Comparison of ENCODE assay signal across 16 mouse cellular contexts in the genomic region with DNA sequence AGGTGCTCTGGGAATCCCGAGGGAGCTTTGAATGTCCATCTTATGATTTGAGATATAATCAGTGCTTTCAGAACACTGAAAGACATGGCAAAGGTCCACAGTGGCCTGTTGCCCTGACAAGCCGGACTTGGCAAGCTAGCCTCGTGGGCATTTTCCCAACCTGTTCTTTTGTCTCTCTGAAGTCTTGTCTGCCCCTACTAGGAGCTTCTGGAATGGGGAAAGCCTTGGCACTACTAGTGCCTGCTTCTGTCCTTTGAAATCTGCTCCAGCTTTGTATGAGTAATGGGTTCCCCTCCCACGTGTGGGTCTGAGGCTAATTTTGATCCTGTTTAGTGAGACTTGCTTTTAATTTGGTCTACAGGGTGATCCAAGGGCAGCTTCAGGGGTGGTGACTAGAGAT.
DNase-seq lines count a peak whose midpoint lies in the region; ATAC-seq lines count a peak whose summit lies in the region.
"Had no signal": no experiment of that assay in that cellular context is flagged by ENCODE, and none has a peak within 500 bp of the region (broad histone marks: within the 10 kb centered on the region; RNA-seq: fewer than 3 reads in every experiment).

No protein-coding gene starts in this region.

- no peak; the same call in 1 of the 2 replicates for ATAC-seq in forebrain, embryonic 14.5 days
- no peak for ATAC-seq in forebrain, embryonic 12.5 days (ENCODE audit: low FRiP score)
- no peak for ATAC-seq in activated CD4-positive, CD25-positive, alpha-beta regulatory T cell, adult 4 months
- ATAC-seq: liver, embryonic 12.5 days; midbrain, embryonic 13.5 days had no signal

- no peak overlapping the region for H3K4me3 ChIP-seq in forebrain, embryonic 14.5 days (ENCODE audit: low read depth, low read length)
- no peak overlapping the region for H3K4me3 ChIP-seq in forebrain, embryonic 12.5 days (replicated peaks)
- no peak overlapping the region for H3K4me3 ChIP-seq in heart, embryonic 10.5 days
- H3K4me3 ChIP-seq: liver, embryonic 12.5 days; midbrain, embryonic 13.5 days; neural tube, embryonic 13.5 days had no signal

- no peaks in the 10 kb centered on the region for H3K27me3 ChIP-seq in forebrain, embryonic 14.5 days (replicated peaks; ENCODE audit: control insufficient read depth, insufficient read depth, low read length)
- no peaks in the 10 kb centered on the region for H3K27me3 ChIP-seq in forebrain, embryonic 12.5 days
- no peaks in the 10 kb centered on the region for H3K27me3 ChIP-seq in heart, embryonic 10.5 days (ENCODE audit: insufficient read depth, poor library complexity, severe bottlenecking)
- H3K27me3 ChIP-seq: liver, embryonic 12.5 days; midbrain, embryonic 13.5 days; neural tube, embryonic 13.5 days had no signal

- no peaks in the 10 kb centered on the region for H3K36me3 ChIP-seq in forebrain, embryonic 14.5 days (ENCODE audit: control insufficient read depth, insufficient read depth, low read length)
- no peaks in the 10 kb centered on the region for H3K36me3 ChIP-seq in forebrain, embryonic 12.5 days (replicated peaks)
- no peaks in the 10 kb centered on the region for H3K36me3 ChIP-seq in heart, embryonic 10.5 days
- H3K36me3 ChIP-seq: liver, embryonic 12.5 days; midbrain, embryonic 13.5 days; neural tube, embryonic 13.5 days had no signal

- H3K4me2 ChIP-seq in forebrain, embryonic 14.5 days (ENCODE audit: low read length): no peak overlapping the region
- H3K4me2 ChIP-seq in forebrain, embryonic 12.5 days: no peak overlapping the region
- H3K4me2 ChIP-seq: liver, embryonic 12.5 days; midbrain, embryonic 13.5 days; neural tube, embryonic 13.5 days had no signal

- 61% methylated on average over 4 of the region's 4 CpGs for WGBS in forebrain, embryonic 14.5 days
- WGBS in forebrain, embryonic 12.5 days: 79% methylated on average over 4 of the region's 4 CpGs
- WGBS in heart, embryonic 10.5 days: 75% methylated on average over 4 of the region's 4 CpGs

- no peak overlapping the region for H3K27ac ChIP-seq in forebrain, embryonic 14.5 days (ENCODE audit: low read depth, low read length)
- no peak overlapping the region for H3K27ac ChIP-seq in forebrain, embryonic 12.5 days
- H3K27ac ChIP-seq in heart, embryonic 10.5 days: no peak overlapping the region
- H3K27ac ChIP-seq: liver, embryonic 12.5 days; midbrain, embryonic 13.5 days; neural tube, embryonic 13.5 days had no signal

- peaks cover 3% of the 10 kb centered on the region; the same call in 1 of the 2 replicates for H3K4me1 ChIP-seq in forebrain, embryonic 14.5 days (ENCODE audit: control insufficient read depth, insufficient read depth, low read length)
- peaks cover 2% of the 10 kb centered on the region; the same call in 1 of the 2 replicates for H3K4me1 ChIP-seq in forebrain, embryonic 12.5 days
- H3K4me1 ChIP-seq in heart, embryonic 10.5 days: no peaks in the 10 kb centered on the region
- H3K4me1 ChIP-seq: liver, embryonic 12.5 days; midbrain, embryonic 13.5 days had no signal

- DNase-seq in forebrain, embryonic 14.5 days (ENCODE audit: low spot score): peak; percentile 58
- DNase-seq in ovary, postnatal 14 days (ENCODE audit: low spot score): peak; percentile 28
- DNase-seq in ovary, postnatal 10 days (ENCODE audit: low spot score): no peak
- peak; percentile 24 to 47 for DNase-seq in frontal cortex, adult 2 months (ENCODE audit: extremely low spot score in 1 of 2, low spot score in 1 of 2)
- peak; percentile 14 for DNase-seq in right cerebral cortex, postnatal 14 days
- DNase-seq in heart, embryonic 10.5 days (ENCODE audit: low spot score): no peak
- DNase-seq: adrenal gland, adult 2 months; heart, postnatal 36 days; kidney, adult 8-10 months; lung, postnatal 14 days; spleen, adult 18-20 months had no signal

- no peaks in the 10 kb centered on the region for H3K9me3 ChIP-seq in forebrain, embryonic 14.5 days (replicated peaks; ENCODE audit: control insufficient read depth, low read length)
- no peaks in the 10 kb centered on the region for H3K9me3 ChIP-seq in forebrain, embryonic 12.5 days
- H3K9me3 ChIP-seq in heart, embryonic 10.5 days: no peaks in the 10 kb centered on the region
- H3K9me3 ChIP-seq: liver, embryonic 12.5 days; midbrain, embryonic 13.5 days; neural tube, embryonic 13.5 days had no signal

- H3K9ac ChIP-seq in forebrain, embryonic 14.5 days (ENCODE audit: low read length): no peak overlapping the region
- no peak overlapping the region for H3K9ac ChIP-seq in forebrain, embryonic 12.5 days
- H3K9ac ChIP-seq: liver, embryonic 12.5 days; midbrain, embryonic 13.5 days; neural tube, embryonic 13.5 days had no signal

Comparison
In these comparisons a context has a peak if more than half of its experiments do, and no peak if none do; other contexts are left out.
1. DNase-seq: peak in forebrain, embryonic 14.5 days (single experiment), ovary, postnatal 14 days (single experiment), frontal cortex, adult 2 months (2 of 2) and right cerebral cortex, postnatal 14 days (single experiment); none in ovary, postnatal 10 days (single experiment) and heart, embryonic 10.5 days (single experiment).